Mouse (Mus musculus) liver, adult 2 months (tissue): ENCODE measurements around the gene Btbd7.

Source experiments
- CTCF ChIP-seq: fragments of 200-500 bp; IDR thresholded peaks from 2 replicates; pipeline ENCODE4 v1.5.1; 2011; ENCODE audit warnings: low read depth, low read length, control low read depth
- POLR2A ChIP-seq: fragments of 200-500 bp; IDR thresholded peaks from 2 replicates; pipeline ENCODE4 v1.6.1; 2011; ENCODE audit warnings: low read length, control low read depth; ENCODE audit not compliant: insufficient read depth; ENCODE audit errors: extremely low read depth

GRCm38 (mm10) chr12:102799528-102799927 is 78.7 kb downstream of the Btbd7 start:
- TF ChIP-seq CTCF = no peak
- no peak for TF ChIP-seq POLR2A
